Comparison of ENCODE assay signal across 27 mouse cellular contexts in genomic region chr8:66688799-66689198, GRCm38 (mm10). TPM values are rescaled to one million over a fixed set of nuclear protein-coding genes. Genes with fewer than 3 reads are reported as not detected.
A peak's percentile ranks its signal among the peaks of the same experiment; 100 is the strongest.
DNase-seq lines count a peak whose midpoint lies in the region; ATAC-seq and TF ChIP-seq lines count a peak whose summit lies in the region.
"Had no signal": no experiment of that assay in that cellular context is flagged by ENCODE, and none has a peak within 500 bp of the region (broad histone marks: within the 10 kb centered on the region; RNA-seq: fewer than 3 reads in every experiment).

No protein-coding gene starts in this region.

- H3K36me3 ChIP-seq in hindbrain, embryonic 15.5 days = no peaks in the 10 kb centered on the region
- H3K36me3 ChIP-seq in hindbrain, embryonic 14.5 days (replicated peaks; ENCODE audit: control insufficient read depth, insufficient read depth) = no peaks in the 10 kb centered on the region
- no peaks in the 10 kb centered on the region for H3K36me3 ChIP-seq in intestine, embryonic 16.5 days (ENCODE audit: control insufficient read depth, insufficient read depth, low read length)
- H3K36me3 ChIP-seq in midbrain, postnatal 0 days (ENCODE audit: insufficient read depth, low read length) = no peaks in the 10 kb centered on the region
- H3K36me3 ChIP-seq: forebrain, embryonic 10.5 days; heart, embryonic 15.5 days; limb, embryonic 13.5 days had no signal

- no peak overlapping the region for H3K9ac ChIP-seq in hindbrain, embryonic 15.5 days
- no peak overlapping the region for H3K9ac ChIP-seq in hindbrain, embryonic 14.5 days
- no peak overlapping the region for H3K9ac ChIP-seq in intestine, embryonic 16.5 days (ENCODE audit: low read depth, low read length)
- no peak overlapping the region for H3K9ac ChIP-seq in midbrain, postnatal 0 days (replicated peaks; ENCODE audit: low read length, poor library complexity, severe bottlenecking)
- H3K9ac ChIP-seq: heart, embryonic 15.5 days; liver, embryonic 14.5 days; lung, embryonic 14.5 days had no signal

- no peak overlapping the region for H3K4me3 ChIP-seq in hindbrain, embryonic 15.5 days
- H3K4me3 ChIP-seq in hindbrain, embryonic 14.5 days (replicated peaks; ENCODE audit: low read length) = no peak overlapping the region
- no peak overlapping the region; the same call in 1 of the 2 replicates for H3K4me3 ChIP-seq in layer of hippocampus, adult 2 months
- no peak overlapping the region for H3K4me3 ChIP-seq in intestine, embryonic 16.5 days (ENCODE audit: low read length)
- H3K4me3 ChIP-seq in midbrain, postnatal 0 days (ENCODE audit: low read depth, low read length) = peak overlapping the region; percentile 56; the same call in 1 of the 2 replicates
- H3K4me3 ChIP-seq: gastrocnemius, adult 2 months had no signal

- DNase-seq in hindbrain, embryonic 14.5 days (ENCODE audit: low spot score) = no peak
- DNase-seq in layer of hippocampus, adult 2 months (ENCODE audit: low spot score in 2 of 2) = no peak
- DNase-seq in layer of hippocampus, adult 18-20 months (ENCODE audit: low spot score in 2 of 2) = no peak
- DNase-seq in midbrain, postnatal 0 days (ENCODE audit: low spot score) = no peak
- DNase-seq in right cerebral cortex, postnatal 14 days = no peak
- DNase-seq: adrenal gland, postnatal 25 days; cerebellum, adult 11 months; cerebellum, adult 9-11 months; gastrocnemius, adult 2 months; heart, postnatal 36 days; kidney, postnatal 25 days; layer of hippocampus, adult 9-11 months; lung, embryonic 14.5 days; thymus, postnatal 14 days had no signal

- no peaks in the 10 kb centered on the region for H3K9me3 ChIP-seq in hindbrain, embryonic 15.5 days
- H3K9me3 ChIP-seq in hindbrain, embryonic 14.5 days (ENCODE audit: control insufficient read depth, low read length) = no peaks in the 10 kb centered on the region
- H3K9me3 ChIP-seq in intestine, embryonic 16.5 days (ENCODE audit: control insufficient read depth, low read length) = no peaks in the 10 kb centered on the region
- no peaks in the 10 kb centered on the region for H3K9me3 ChIP-seq in midbrain, postnatal 0 days (ENCODE audit: low read length)
- H3K9me3 ChIP-seq: forebrain, embryonic 10.5 days; heart, embryonic 15.5 days; limb, embryonic 13.5 days had no signal

- peaks cover 10% of the 10 kb centered on the region for H3K4me1 ChIP-seq in hindbrain, embryonic 15.5 days (replicated peaks)
- H3K4me1 ChIP-seq in hindbrain, embryonic 14.5 days (replicated peaks; ENCODE audit: control insufficient read depth, insufficient read depth, low read length) = no peaks in the 10 kb centered on the region
- peaks cover 9% of the 10 kb centered on the region; the same call in 1 of the 2 replicates for H3K4me1 ChIP-seq in intestine, embryonic 16.5 days (ENCODE audit: control insufficient read depth, insufficient read depth, low read length)
- H3K4me1 ChIP-seq in midbrain, postnatal 0 days (ENCODE audit: insufficient read depth, low read length) = 0 out of 2 replicates have a peak, but pooled peaks cover 4% of the 10 kb centered on the region

- TF ChIP-seq CTCF in layer of hippocampus, adult 2 months (conservative IDR thresholded peaks at IDR 0.05) = no peak
- TF ChIP-seq CTCF in midbrain, postnatal 0 days (IDR thresholded peaks at IDR 0.05) = no peak

- peak overlapping the region; percentile 88; the same call in 1 of the 2 replicates for H3K4me2 ChIP-seq in hindbrain, embryonic 15.5 days
- no peak overlapping the region for H3K4me2 ChIP-seq in hindbrain, embryonic 14.5 days (replicated peaks)
- H3K4me2 ChIP-seq in intestine, embryonic 16.5 days (ENCODE audit: low read depth, low read length) = no peak overlapping the region
- peak overlapping the region; percentile 84 for H3K4me2 ChIP-seq in midbrain, postnatal 0 days (ENCODE audit: low read depth, low read length, poor library complexity, severe bottlenecking)

- no peak for ATAC-seq in hindbrain, embryonic 15.5 days (ENCODE audit: low FRiP score, low read depth)
- no peak for ATAC-seq in hindbrain, embryonic 14.5 days (ENCODE audit: low FRiP score)
- peak; percentile 95 for ATAC-seq in intestine, embryonic 16.5 days
- no peak for ATAC-seq in midbrain, postnatal 0 days (ENCODE audit: low FRiP score)
- ATAC-seq: CD4-positive, CD25-positive, alpha-beta regulatory T cell, adult 4 months; inflammation-experienced regulatory T-cells, adult 6 months had no signal

- no peak overlapping the region for H3K27ac ChIP-seq in hindbrain, embryonic 15.5 days (replicated peaks)
- no peak overlapping the region for H3K27ac ChIP-seq in hindbrain, embryonic 14.5 days
- peak overlapping the region; percentile 98; the same call in 1 of the 2 replicates for H3K27ac ChIP-seq in layer of hippocampus, adult 2 months
- H3K27ac ChIP-seq in intestine, embryonic 16.5 days (ENCODE audit: low read length) = no peak overlapping the region
- H3K27ac ChIP-seq in midbrain, postnatal 0 days (ENCODE audit: low read depth, low read length) = no peak overlapping the region
- H3K27ac ChIP-seq: gastrocnemius, adult 2 months; heart, embryonic 15.5 days; limb, embryonic 13.5 days; liver, embryonic 14.5 days had no signal

- WGBS in hindbrain, embryonic 15.5 days = 49% methylated on average over 4 of the region's 4 CpGs
- 53% methylated on average over 4 of the region's 4 CpGs for WGBS in hindbrain, embryonic 14.5 days
- 57% methylated on average over 4 of the region's 4 CpGs for WGBS in intestine, embryonic 16.5 days
- 39% methylated on average over 4 of the region's 4 CpGs for WGBS in midbrain, postnatal 0 days

- H3K27me3 ChIP-seq in hindbrain, embryonic 15.5 days = no peaks in the 10 kb centered on the region
- no peaks in the 10 kb centered on the region for H3K27me3 ChIP-seq in hindbrain, embryonic 14.5 days (ENCODE audit: control insufficient read depth, insufficient read depth, low read length)
- H3K27me3 ChIP-seq in intestine, embryonic 16.5 days (replicated peaks; ENCODE audit: control insufficient read depth, insufficient read depth, low read length) = peaks cover 8% of the 10 kb centered on the region; the same call in 1 of the 2 replicates
- no peaks in the 10 kb centered on the region for H3K27me3 ChIP-seq in midbrain, postnatal 0 days (ENCODE audit: insufficient read depth, low read length)

RNA-seq across cellular contexts. Expression of gene Npy5r, which starts 0.9 kb away (rescaled TPM):
- polyA plus RNA-seq in hindbrain, embryonic 15.5 days (2015; fragmentation: Nextera tagmentation; extraction: Ambion mirVana) = 1.9 and 2.1 TPM in 2 replicates
- polyA plus RNA-seq in hindbrain, embryonic 14.5 days (2014; fragmentation: Nextera tagmentation; extraction: Ambion mirVana) = 1.3 and 2.5 TPM in 2 replicates
- total RNA-seq in layer of hippocampus, adult 2 months (2021) = 10 to 100 TPM; 10.1 to 10.9 TPM
- total RNA-seq in layer of hippocampus, adult 18-20 months (2021) = 10 to 100 TPM in 1 of 2 experiments, 1 to 10 TPM in 1; 9.2 to 10.3 TPM
- polyA plus RNA-seq in intestine, embryonic 16.5 days (2015; fragmentation: Nextera tagmentation; extraction: Ambion mirVana) = 0.07 and 0.13 TPM in 2 replicates
- total RNA-seq in midbrain, postnatal 0 days (2014; rRNA removed) = 3.0 TPM in 2 replicates
- polyA plus RNA-seq in midbrain, postnatal 0 days (2015; fragmentation: Nextera tagmentation; extraction: Ambion mirVana) = 1.4 and 1.5 TPM in 2 replicates
- total RNA-seq: gastrocnemius, adult 2 months; heart, postnatal 36 days; megakaryocyte, adult 5-6 weeks had no signal
- polyA plus RNA-seq: CD4-positive, CD25-positive, alpha-beta regulatory T cell, adult 4 months; embryonic facial prominence, embryonic 11.5 days; gonadal fat pad, adult 2 months; heart, embryonic 15.5 days; inflammation-experienced regulatory T-cells, adult 6 months; liver, embryonic 14.5 days; spleen, adult 2 months had no signal

RNA-seq across cellular contexts. Expression of gene Npy1r, which starts 8.2 kb away (rescaled TPM):
- polyA plus RNA-seq in hindbrain, embryonic 15.5 days (2015; fragmentation: Nextera tagmentation; extraction: Ambion mirVana) = 8.8 and 9.8 TPM in 2 replicates
- polyA plus RNA-seq in hindbrain, embryonic 14.5 days (2014; fragmentation: Nextera tagmentation; extraction: Ambion mirVana) = 9.0 and 9.7 TPM in 2 replicates
- 10 to 100 TPM; 28.9 to 30.6 TPM for total RNA-seq in layer of hippocampus, adult 2 months (2021)
- total RNA-seq in layer of hippocampus, adult 18-20 months (2021) = 10 to 100 TPM; 26.5 to 28.7 TPM
- 1.3 TPM in 2 replicates for polyA plus RNA-seq in intestine, embryonic 16.5 days (2015; fragmentation: Nextera tagmentation; extraction: Ambion mirVana)
- total RNA-seq in midbrain, postnatal 0 days (2014; rRNA removed) = 9.1 and 9.6 TPM in 2 replicates
- polyA plus RNA-seq in midbrain, postnatal 0 days (2015; fragmentation: Nextera tagmentation; extraction: Ambion mirVana) = 5.6 and 6.5 TPM in 2 replicates
- total RNA-seq: megakaryocyte, adult 5-6 weeks; monocyte, adult 5-6 weeks had no signal
- polyA plus RNA-seq: CD4-positive, CD25-positive, alpha-beta regulatory T cell, adult 4 months; inflammation-experienced regulatory T-cells, adult 6 months had no signal

Comparison
In these comparisons a context has a peak if more than half of its experiments do, and no peak if none do; other contexts are left out.
1. H3K4me2 ChIP-seq: peak in hindbrain, embryonic 15.5 days (single experiment) and midbrain, postnatal 0 days (single experiment); none in hindbrain, embryonic 14.5 days (single experiment) and intestine, embryonic 16.5 days (single experiment).